Mouse (Mus musculus) forebrain, embryonic 16.5 days (tissue): ENCODE data around the gene Lrrfip1. TPM values are rescaled to one million over a fixed set of nuclear protein-coding genes. Genes with fewer than 3 reads are reported as not detected.

ENCODE experiments used
- ATAC-seq: fragments of 200-750 bp; cut with Nextera tagmentation; 2 replicates; pipeline ENCODE4 v1.8.0; 2017; ENCODE audit warnings: mild to moderate bottlenecking, moderate library complexity
- H3K27ac ChIP-seq: fragments of 300-500 bp; sonication (generic); 2 replicates; pipeline ENCODE4 v1.5.1; 2014; ENCODE audit warnings: low read length, control low read depth
- H3K27me3 ChIP-seq: fragments of 300-500 bp; sonication (generic); replicated peaks from 2 replicates; pipeline ENCODE4 v1.6.1; 2014; ENCODE audit warnings: low read length; ENCODE audit not compliant: control insufficient read depth, insufficient read depth
- H3K36me3 ChIP-seq: fragments of 300-500 bp; sonication (generic); 2 replicates; pipeline ENCODE4 v1.6.1; 2014; ENCODE audit not compliant: control insufficient read depth, insufficient read depth
- H3K4me1 ChIP-seq: fragments of 300-500 bp; sonication (generic); replicated peaks from 2 replicates; pipeline ENCODE4 v1.6.1; 2014; ENCODE audit warnings: low read length; ENCODE audit not compliant: control insufficient read depth, insufficient read depth
- H3K4me2 ChIP-seq: fragments of 300-500 bp; sonication (generic); 2 replicates; pipeline ENCODE4 v1.6.1; 2014; ENCODE audit warnings: mild to moderate bottlenecking, low read length, control low read depth
- H3K4me3 ChIP-seq: fragments of 300-500 bp; sonication (generic); replicated peaks from 2 replicates; pipeline ENCODE4 v1.5.1; 2014; ENCODE audit warnings: mild to moderate bottlenecking, low read length, control low read depth
- H3K9ac ChIP-seq: fragments of 300-500 bp; sonication (generic); replicated peaks from 2 replicates; pipeline ENCODE4 v1.6.1; 2014; ENCODE audit warnings: low read depth, low read length, control low read depth
- H3K9me3 ChIP-seq: fragments of 300-500 bp; sonication (generic); 2 replicates; pipeline ENCODE4 v1.6.1; 2016; ENCODE audit warnings: low read length; ENCODE audit not compliant: control insufficient read depth
- WGBS: fragments of 180-500 bp; shearing (Covaris S2); extraction: QIAGEN DNeasy Blood & Tissue Kit; methylation state at CpG from one replicate; pipeline ENCODE4 v1.1.7; 2014; 5-methylcytosine and 5-hydroxymethylcytosine counted together
- polyA plus RNA-seq: library from polyadenylated mRNA; unstranded; fragments of >200 nt; fragmentation: Nextera tagmentation; extraction: Ambion mirVana; gene quantifications from 2 replicates; pipeline ENCODE4 v1.2.1, GENCODE M21; 2015

Gene Lrrfip1
- polyA plus RNA-seq, 1 experiment from 2014 or later: 48.5 TPM

DNA sequence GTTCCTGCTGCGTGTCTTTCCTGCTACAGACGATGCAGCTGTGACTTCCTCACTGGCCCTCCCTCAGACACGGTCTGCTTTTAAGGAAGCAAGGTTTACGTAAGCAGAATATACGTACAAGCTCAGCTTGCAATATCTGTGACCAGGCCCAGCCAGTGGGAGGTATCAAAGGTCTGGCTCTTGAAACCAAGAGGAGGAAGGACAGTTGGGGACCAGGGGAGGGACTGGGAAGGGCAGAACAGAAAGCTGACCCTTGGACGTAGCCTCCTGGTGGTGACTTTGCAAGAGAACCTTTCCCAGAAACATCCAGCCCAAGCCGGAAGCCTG is 81.8 kb downstream of the Lrrfip1 start:
- H3K36me3 ChIP-seq: no peaks in the 10 kb centered on the region
- ATAC-seq: no peak
- H3K9ac ChIP-seq: no peak overlapping the region
- no peaks in the 10 kb centered on the region for H3K27me3 ChIP-seq
- no peaks in the 10 kb centered on the region for H3K9me3 ChIP-seq
- no peak overlapping the region for H3K27ac ChIP-seq
- WGBS: 87% methylated on average over 7 of the region's 7 CpGs
- H3K4me1 ChIP-seq: no peaks in the 10 kb centered on the region
- no peak overlapping the region for H3K4me3 ChIP-seq
- H3K4me2 ChIP-seq: no peak overlapping the region

DNA sequence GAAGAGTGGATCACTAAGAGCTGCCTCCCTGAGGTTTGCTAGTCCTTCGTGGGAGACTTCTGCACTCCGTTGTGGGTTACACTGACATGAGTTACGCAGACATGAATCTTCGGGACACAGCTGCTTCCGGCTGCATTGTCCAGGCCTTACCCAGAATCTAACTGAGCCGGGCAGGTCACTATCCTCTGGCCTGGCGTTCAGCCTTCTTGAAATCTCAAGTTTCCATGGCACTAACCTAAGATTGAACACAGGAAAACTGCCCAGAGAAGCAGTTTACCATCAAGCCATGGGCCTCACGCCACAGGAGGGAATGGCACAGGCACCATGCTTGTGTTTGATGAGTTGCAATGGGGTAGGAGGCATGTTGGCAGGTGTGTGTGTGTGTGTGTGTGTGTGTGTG is 85.8 kb downstream of the Lrrfip1 start:
- 93% methylated on average over 8 of the region's 8 CpGs for WGBS
- H3K27ac ChIP-seq: no peak overlapping the region
- H3K9ac ChIP-seq: no peak overlapping the region
- H3K27me3 ChIP-seq: no peaks in the 10 kb centered on the region
- 0 out of 2 replicates have a peak, but pooled peaks cover 3% of the 10 kb centered on the region for H3K4me1 ChIP-seq
- ATAC-seq: no peak
- H3K4me3 ChIP-seq: no peak overlapping the region
- H3K4me2 ChIP-seq: no peak overlapping the region
- H3K9me3 ChIP-seq: no peaks in the 10 kb centered on the region
- no peaks in the 10 kb centered on the region for H3K36me3 ChIP-seq

DNA sequence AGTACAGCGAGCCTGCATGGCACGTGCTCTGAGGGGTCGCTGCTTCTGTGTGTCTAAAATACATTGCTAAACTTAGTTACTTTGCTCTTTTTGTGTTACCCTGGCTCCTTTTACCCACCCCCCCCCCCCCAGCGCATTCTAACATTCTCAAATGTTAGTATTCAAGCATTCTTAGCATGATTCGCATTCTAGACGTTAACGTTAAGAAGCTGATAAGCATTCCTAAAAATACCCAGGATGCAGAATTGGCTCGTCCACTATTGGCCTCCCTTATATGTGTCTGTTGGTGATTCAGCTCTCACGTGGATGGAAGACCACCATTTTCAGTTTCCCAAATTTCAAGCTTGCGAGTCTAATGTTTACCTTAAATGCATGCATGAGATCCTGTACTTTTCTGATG is 86.5 kb downstream of the Lrrfip1 start:
- H3K36me3 ChIP-seq: no peaks in the 10 kb centered on the region
- ATAC-seq: no peak
- no peaks in the 10 kb centered on the region for H3K9me3 ChIP-seq
- H3K27ac ChIP-seq: no peak overlapping the region
- no peak overlapping the region for H3K4me2 ChIP-seq
- 0 out of 2 replicates have a peak, but pooled peaks cover 3% of the 10 kb centered on the region for H3K4me1 ChIP-seq
- no peak overlapping the region for H3K9ac ChIP-seq
- H3K4me3 ChIP-seq: no peak overlapping the region
- 80% methylated on average over 9 of the region's 10 CpGs for WGBS
- no peaks in the 10 kb centered on the region for H3K27me3 ChIP-seq

DNA sequence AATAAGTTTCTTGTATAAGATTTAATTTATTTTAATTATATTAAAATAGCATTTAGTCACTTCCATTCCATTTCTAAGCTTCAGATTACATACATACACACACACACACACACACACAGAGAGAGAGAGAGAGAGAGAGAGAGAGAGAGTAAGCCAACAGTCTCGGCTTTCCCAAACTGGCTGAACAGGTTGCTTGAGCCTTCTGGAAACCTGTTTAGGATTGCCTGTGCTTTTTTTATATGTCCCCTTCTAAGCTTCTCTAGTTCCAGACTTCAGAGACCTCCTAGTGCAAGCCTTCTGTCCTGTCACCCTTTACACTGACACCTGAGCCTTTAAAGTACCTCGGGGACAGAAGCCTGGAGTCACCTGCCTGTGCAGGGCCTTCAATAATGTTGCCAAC is 87.1 kb downstream of the Lrrfip1 start:
- Histone ChIP-seq H3K4me1 (0 out of 2 replicates have a peak, but pooled peaks cover 3% of the 10 kb centered on the region), H3K27ac (no peak overlapping the region), H3K4me2 (no peak overlapping the region), H3K27me3 (no peaks in the 10 kb centered on the region), H3K4me3 (no peak overlapping the region), H3K9ac (no peak overlapping the region), H3K36me3 (no peaks in the 10 kb centered on the region), H3K9me3 (no peaks in the 10 kb centered on the region)
- WGBS: 41% methylated on average over 2 of the region's 2 CpGs
- no peak for ATAC-seq

DNA sequence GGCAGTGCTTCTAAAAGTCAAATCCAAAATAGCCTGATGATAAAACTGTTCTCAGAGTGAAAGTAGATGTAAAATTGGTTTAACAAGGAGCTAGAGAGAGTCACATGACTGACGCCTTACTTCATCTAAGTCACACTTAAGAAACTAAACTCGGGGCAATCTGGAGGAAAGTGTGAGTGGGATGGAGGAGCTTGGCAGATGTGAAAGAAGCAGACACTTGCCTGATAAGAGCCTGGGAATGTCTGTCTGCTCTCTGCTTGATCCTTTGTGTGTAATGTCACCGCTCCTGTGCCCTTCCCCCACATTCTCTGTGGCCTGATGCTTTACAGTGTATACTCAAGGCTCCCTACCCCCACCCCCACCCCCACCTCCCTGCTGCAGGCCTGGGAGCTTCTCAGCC is 87.8 kb downstream of the Lrrfip1 start:
- ATAC-seq: no peak
- H3K36me3 ChIP-seq: no peaks in the 10 kb centered on the region
- 43% methylated on average over 3 of the region's 3 CpGs for WGBS
- no peaks in the 10 kb centered on the region for H3K9me3 ChIP-seq
- no peak overlapping the region for H3K4me2 ChIP-seq
- no peak overlapping the region for H3K9ac ChIP-seq
- H3K4me1 ChIP-seq: 0 out of 2 replicates have a peak, but pooled peaks cover 3% of the 10 kb centered on the region
- no peaks in the 10 kb centered on the region for H3K27me3 ChIP-seq
- no peak overlapping the region for H3K27ac ChIP-seq
- H3K4me3 ChIP-seq: no peak overlapping the region

DNA sequence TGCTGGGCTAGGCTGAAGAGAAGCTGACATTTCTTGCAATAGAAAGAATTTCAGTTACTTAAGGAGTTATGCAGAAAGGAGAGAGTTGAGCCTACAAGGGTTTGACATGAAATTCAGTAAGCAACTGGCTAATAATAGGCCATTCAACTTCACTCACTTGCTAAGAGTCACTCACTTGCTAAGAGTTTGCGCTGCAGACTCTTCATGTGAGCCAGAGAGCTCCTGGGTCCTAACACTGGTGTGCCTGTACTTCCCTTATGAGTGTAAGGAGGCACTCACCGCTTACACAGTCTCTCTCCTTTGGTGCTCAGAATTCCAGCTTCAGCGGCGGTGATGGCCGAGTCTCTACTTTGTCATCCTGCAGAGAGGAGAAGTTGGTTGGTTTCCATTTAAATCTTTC is 88.2 kb downstream of the Lrrfip1 start:
- no peak overlapping the region for H3K27ac ChIP-seq
- no peaks in the 10 kb centered on the region for H3K27me3 ChIP-seq
- WGBS: 86% methylated on average over 5 of the region's 5 CpGs
- no peak overlapping the region for H3K9ac ChIP-seq
- no peaks in the 10 kb centered on the region for H3K9me3 ChIP-seq
- H3K4me3 ChIP-seq: no peak overlapping the region
- H3K36me3 ChIP-seq: no peaks in the 10 kb centered on the region
- H3K4me1 ChIP-seq: 0 out of 2 replicates have a peak, but pooled peaks cover 3% of the 10 kb centered on the region
- no peak for ATAC-seq
- H3K4me2 ChIP-seq: no peak overlapping the region

DNA sequence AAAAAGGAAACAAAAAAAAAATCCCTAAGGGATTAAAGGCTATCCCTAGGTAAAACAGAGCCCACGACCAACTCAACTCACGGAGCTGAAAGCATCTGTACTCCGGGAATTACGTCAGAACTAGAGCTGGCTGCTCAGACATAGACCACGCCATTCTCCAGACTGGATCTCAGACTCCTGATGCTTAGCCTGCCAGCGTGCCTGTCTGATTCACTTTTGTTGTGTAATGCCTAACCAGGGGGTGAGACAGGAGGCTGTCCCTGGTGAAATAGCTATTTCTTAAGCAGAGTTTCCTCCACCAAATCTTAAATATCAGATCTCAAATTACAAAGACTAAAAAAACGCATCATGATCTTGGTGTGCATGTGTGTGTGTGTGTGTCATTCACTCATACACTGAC is 89.5 kb downstream of the Lrrfip1 start:
- H3K4me3 ChIP-seq: no peak overlapping the region
- no peak for ATAC-seq
- H3K27me3 ChIP-seq: no peaks in the 10 kb centered on the region
- 0 out of 2 replicates have a peak, but pooled peaks cover 3% of the 10 kb centered on the region for H3K4me1 ChIP-seq
- H3K27ac ChIP-seq: no peak overlapping the region
- no peak overlapping the region for H3K4me2 ChIP-seq
- no peaks in the 10 kb centered on the region for H3K9me3 ChIP-seq
- no peak overlapping the region for H3K9ac ChIP-seq
- 84% methylated on average over 7 of the region's 7 CpGs for WGBS
- H3K36me3 ChIP-seq: no peaks in the 10 kb centered on the region

DNA sequence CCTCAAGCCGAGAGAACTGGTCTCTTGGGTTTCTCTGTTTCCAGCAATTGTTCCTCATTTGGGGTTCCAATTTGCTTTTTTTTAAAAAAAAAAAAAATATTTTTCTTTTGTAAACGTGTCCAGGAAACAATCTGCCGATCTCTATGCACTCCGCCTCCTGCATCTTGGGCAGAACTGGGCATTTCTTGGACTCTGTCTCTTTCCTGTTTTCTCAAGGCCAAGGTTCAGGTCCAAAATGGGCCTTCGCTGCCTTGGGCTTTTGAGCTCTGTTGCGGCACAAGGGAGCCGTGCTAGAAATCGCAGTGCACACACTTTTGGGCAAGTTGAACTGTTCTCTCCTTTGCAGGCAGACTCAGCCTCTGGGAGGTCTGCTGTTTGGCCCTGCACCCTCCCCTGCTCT is 90.4 kb downstream of the Lrrfip1 start:
- Histone ChIP-seq H3K36me3 (no peaks in the 10 kb centered on the region), H3K27ac (no peak overlapping the region), H3K27me3 (no peaks in the 10 kb centered on the region), H3K4me3 (no peak overlapping the region), H3K9me3 (no peaks in the 10 kb centered on the region), H3K4me1 (0 out of 2 replicates have a peak, but pooled peaks cover 3% of the 10 kb centered on the region), H3K4me2 (no peak overlapping the region), H3K9ac (no peak overlapping the region)
- 90% methylated on average over 8 of the region's 8 CpGs for WGBS
- ATAC-seq: no peak

DNA sequence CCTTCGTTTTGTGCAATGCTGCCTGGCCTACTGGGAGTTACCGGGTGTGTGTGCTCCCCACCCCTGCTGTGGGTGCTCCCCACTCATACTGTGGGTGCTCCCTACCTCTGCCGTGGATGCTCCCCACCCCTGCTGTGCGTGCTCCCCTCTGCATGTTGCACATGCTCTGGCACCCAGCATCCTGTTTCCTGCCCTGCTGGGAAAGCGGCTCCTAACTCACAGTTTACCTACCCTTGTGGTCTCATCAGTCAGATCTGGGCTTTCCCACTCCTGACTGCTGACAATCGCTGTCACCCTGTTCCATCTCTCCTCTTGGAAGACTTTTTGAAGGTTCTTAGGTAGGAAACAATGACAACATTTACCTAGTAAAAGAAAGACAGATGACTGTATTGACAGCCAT is 91.9 kb downstream of the Lrrfip1 start:
- Histone ChIP-seq H3K9ac (no peak overlapping the region), H3K27ac (no peak overlapping the region), H3K4me3 (no peak overlapping the region), H3K4me1 (0 out of 2 replicates have a peak, but pooled peaks cover 3% of the 10 kb centered on the region), H3K9me3 (no peaks in the 10 kb centered on the region), H3K4me2 (no peak overlapping the region), H3K27me3 (no peaks in the 10 kb centered on the region), H3K36me3 (no peaks in the 10 kb centered on the region)
- 86% methylated on average over 6 of the region's 6 CpGs for WGBS
- ATAC-seq: no peak

DNA sequence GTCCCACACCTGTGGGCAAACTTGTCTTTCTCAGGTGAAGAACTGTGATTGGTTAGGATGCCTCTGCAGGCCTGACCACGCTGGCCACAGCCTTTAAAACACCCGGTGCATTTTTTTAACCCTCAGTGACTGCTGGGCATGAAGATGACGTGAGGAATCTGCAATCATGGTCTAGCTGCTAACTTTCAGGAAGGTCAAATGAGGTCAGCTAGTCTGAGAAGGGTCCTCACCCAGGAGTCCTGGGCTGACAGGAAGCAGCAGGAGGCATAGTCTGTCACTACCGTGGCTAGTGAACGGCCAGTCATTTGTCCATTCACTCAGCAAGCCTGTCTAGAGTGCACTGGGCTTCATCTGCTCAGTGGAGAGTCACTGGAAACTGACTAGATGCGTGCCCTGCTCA is 93.9 kb downstream of the Lrrfip1 start:
- Histone ChIP-seq H3K27ac (no peak overlapping the region), H3K36me3 (no peaks in the 10 kb centered on the region), H3K4me3 (no peak overlapping the region), H3K27me3 (no peaks in the 10 kb centered on the region), H3K4me1 (no peaks in the 10 kb centered on the region), H3K9ac (no peak overlapping the region), H3K9me3 (no peaks in the 10 kb centered on the region), H3K4me2 (no peak overlapping the region)
- ATAC-seq: no peak
- WGBS: 72% methylated on average over 6 of the region's 6 CpGs
